Mouse (Mus musculus) v-Abl transformed pro-B cells (cell line): Measurements from ENCODE around the gene Fut4.

Experiments
- in situ Hi-C, 2 experiments: fragments of 400-800 bp; cut with MboI; formaldehyde crosslinking; loops; one replicate each; pipeline ENCODE4 v1.15.1; 2025; ENCODE audit not compliant: unreplicated experiment in 2 of 2

The Fut4 gene

GRCm38 (mm10) chr9:14752001-14752522, at the start of gene Fut4:
Fut4 (minus strand) TSS chr9:14752393.
- in situ Hi-C loops: loop anchor here in 1 of 2 experiments (25.0 kb wide), 3 partner anchors 785 to 1135 kb away; no protein-coding TSS in a partner anchor

- in situ Hi-C loops: loop anchor here in 1 of 2 experiments (10.0 to 25.0 kb wide), 2 partner anchors 497 to 700 kb away; partner anchors contain the start of gene Smco4
Measured at GRCm38 (mm10) chr9:14787356-14787755, 35.2 kb upstream of the Fut4 start.

- in situ Hi-C loops: loop anchor here in 1 of 2 experiments (10.0 to 25.0 kb wide), 2 partner anchors 500 to 703 kb away; partner anchors contain the start of gene Smco4
Measured at GRCm38 (mm10) chr9:14784039-14785002, 32.1 kb upstream of the Fut4 start, which contains the start of the genes Mre11a and Ankrd49. Mre11a (plus strand) TSS chr9:14784654. Ankrd49 (minus strand) TSS chr9:14784856.

GRCm38 (mm10) chr9:14778341-14778740, 26.1 kb upstream of the Fut4 start:
- in situ Hi-C loops: loop anchor here (5.0 to 25.0 kb wide), 4 partner anchors 386 to 716 kb away; partner anchors contain the start of gene Smco4 (in 2 of the 2)

- in situ Hi-C loops: loop anchor here (5.0 to 25.0 kb wide), 7 partner anchors 243 to 1113 kb away; partner anchors contain the start of gene Smco4 (in 1 of the 2)
Measured at GRCm38 (mm10) chr9:14773813-14774212, 21.6 kb upstream of the Fut4 start.

GRCm38 (mm10) chr9:14772074-14772473, 19.9 kb upstream of the Fut4 start:
- in situ Hi-C loops: loop anchor here (5.0 to 25.0 kb wide), 7 partner anchors 245 to 1115 kb away; partner anchors contain the start of gene Smco4 (in 1 of the 2)

GRCm38 (mm10) chr9:14770803-14771471, 18.7 kb upstream of the Fut4 start, which contains the start of gene 1700012B09Rik:
1700012B09Rik (minus strand) TSS chr9:14771030.
- in situ Hi-C loops: loop anchor here (5.0 to 25.0 kb wide), 7 partner anchors 246 to 1116 kb away; partner anchors contain the start of gene Smco4 (in 1 of the 2)

- in situ Hi-C loops: loop anchor here (5.0 to 25.0 kb wide), 8 partner anchors 247 to 1117 kb away; partner anchors contain the start of gene Smco4 (in 1 of the 2)
Measured at GRCm38 (mm10) chr9:14769811-14770210, 17.6 kb upstream of the Fut4 start.

GRCm38 (mm10) chr9:14764765-14765164, 12.6 kb upstream of the Fut4 start:
- in situ Hi-C loops: loop anchor here (5.0 to 25.0 kb wide), 5 partner anchors 247 to 1123 kb away; no protein-coding TSS in a partner anchor

- in situ Hi-C loops: loop anchor here in 1 of 2 experiments (25.0 kb wide), 3 partner anchors 778 to 1128 kb away; no protein-coding TSS in a partner anchor
Measured at GRCm38 (mm10) chr9:14759261-14759660, 7.1 kb upstream of the Fut4 start.

- in situ Hi-C loops: loop anchor here in 1 of 2 experiments (25.0 kb wide), 3 partner anchors 779 to 1129 kb away; no protein-coding TSS in a partner anchor
Measured at GRCm38 (mm10) chr9:14758590-14758989, 6.4 kb upstream of the Fut4 start.

- in situ Hi-C loops: loop anchor here in 1 of 2 experiments (25.0 kb wide), 3 partner anchors 783 to 1133 kb away; no protein-coding TSS in a partner anchor
Measured at GRCm38 (mm10) chr9:14754469-14754868, 2.3 kb upstream of the Fut4 start.

GRCm38 (mm10) chr9:14753947-14754346, 1.8 kb upstream of the Fut4 start:
- in situ Hi-C loops: loop anchor here in 1 of 2 experiments (25.0 kb wide), 3 partner anchors 783 to 1133 kb away; no protein-coding TSS in a partner anchor

GRCm38 (mm10) chr9:14751503-14752000, 641 bp downstream of the Fut4 start:
- in situ Hi-C loops: loop anchor here in 1 of 2 experiments (25.0 kb wide), 3 partner anchors 786 to 1136 kb away; no protein-coding TSS in a partner anchor

GRCm38 (mm10) chr9:14750901-14751502, 1.2 kb downstream of the Fut4 start:
- in situ Hi-C loops: loop anchor here in 1 of 2 experiments (25.0 kb wide), 3 partner anchors 786 to 1136 kb away; no protein-coding TSS in a partner anchor

GRCm38 (mm10) chr9:14740151-14740924, 11.9 kb downstream of the Fut4 start, which contains the start of gene Piwil4:
Piwil4 (minus strand) TSS chr9:14740733.
- in situ Hi-C loops: no loop called here

GRCm38 (mm10) chr9:14739498-14740150, 12.6 kb downstream of the Fut4 start:
- in situ Hi-C loops: no loop called here
